Mouse (Mus musculus) layer of hippocampus, postnatal 14 days (tissue): ENCODE data around the gene Prickle2. TPM values are rescaled to one million over a fixed set of nuclear protein-coding genes. Genes with fewer than 3 reads are reported as not detected.

Experiments used
- DNase-seq, 2 experiments: peaks; one replicate each; pipeline ENCODE4 v3.0.0; 2021 to 2022; ENCODE audit warnings: low spot score in 2 of 2, mixed read lengths in 1 of 2
- long read RNA-seq, 2 experiments: library from polyadenylated mRNA; stranded (forward); transcript quantifications; one replicate each; pipeline ENCODE4 v2.0.0; 2021
- total RNA-seq, 2 experiments: library from RNA; stranded (reverse); gene quantifications; 2 replicates each; pipeline ENCODE4 v1.2.3; 2021

The Prickle2 gene
- total RNA-seq = 100 to 1,000 TPM; 184 to 192 TPM
- long read RNA-seq, experiment 1, full-length matches to known transcripts = 4 of 31 reads
- long read RNA-seq, experiment 1, partial matches to known transcripts = 2 of 31 reads
- long read RNA-seq, experiment 1, other reads (novel, unspliced or antisense) = 25 of 31 reads
- long read RNA-seq, experiment 2, full-length matches to known transcripts = 5 of 43 reads
- long read RNA-seq, experiment 2, partial matches to known transcripts = 6 of 43 reads
- long read RNA-seq, experiment 2, other reads (novel, unspliced or antisense) = 32 of 43 reads

DNA sequence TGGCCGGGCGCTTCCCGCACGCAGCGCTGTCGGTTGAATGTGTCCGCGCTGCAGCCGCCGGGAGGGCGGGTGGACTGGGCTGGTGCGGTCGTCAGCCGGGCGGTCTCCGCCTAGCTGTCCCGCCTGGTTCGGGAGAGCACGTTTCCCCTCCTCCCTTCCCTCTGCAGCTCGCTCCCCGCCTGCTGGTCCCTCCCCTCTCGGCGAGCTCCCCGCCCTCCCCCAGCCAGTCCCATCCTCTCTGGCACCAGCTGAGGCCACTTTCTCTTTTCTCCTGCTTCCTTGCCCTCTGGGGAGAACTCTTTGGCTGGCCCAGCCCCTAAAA lies at the start of gene Prickle2:
Gene Prickle2, minus strand, starts transcription at position 11 of the 322 bp plus-strand sequence.
- DNase-seq = peak; percentile 38 to 61

DNA sequence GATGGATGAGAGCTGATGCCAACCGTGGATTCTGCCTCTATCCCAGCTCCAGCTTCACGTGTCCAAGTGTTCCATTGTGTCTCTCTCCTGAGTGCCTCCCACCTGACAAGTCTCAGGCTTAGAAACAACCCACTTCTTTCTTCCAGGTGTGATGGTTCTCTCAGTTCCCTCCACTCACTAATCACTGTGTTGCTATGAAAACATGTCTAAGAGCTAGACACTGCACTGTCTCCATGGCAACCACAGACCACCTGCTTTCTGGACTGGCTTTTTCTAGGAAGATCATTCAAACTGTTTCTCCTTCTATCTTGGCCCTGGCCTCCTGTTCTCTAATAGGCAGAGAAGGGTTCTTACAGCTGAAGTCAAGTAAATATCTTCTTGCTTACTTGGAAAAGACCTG lies 46.8 kb upstream of the Prickle2 start:
- no peak for DNase-seq

DNA sequence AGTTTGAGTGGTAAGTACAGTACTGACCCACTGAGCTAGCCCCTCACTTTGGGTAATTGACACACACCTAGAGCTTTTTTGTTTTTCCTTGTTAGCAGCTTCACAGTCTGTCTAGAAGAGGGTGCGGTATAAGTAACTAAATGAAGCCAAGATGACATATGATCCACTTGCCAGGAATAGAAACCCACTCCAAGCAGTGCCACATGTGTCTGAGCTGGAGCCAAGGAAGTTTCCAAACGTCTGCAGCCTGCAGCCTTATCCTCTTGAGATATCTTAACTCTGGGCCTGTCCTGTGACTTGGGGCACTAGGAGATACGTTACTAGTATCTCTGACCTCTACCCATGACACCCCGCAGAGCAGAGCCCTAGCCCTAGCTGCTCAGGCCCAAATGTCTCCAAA lies 43.5 kb upstream of the Prickle2 start:
- DNase-seq = no peak

GRCm38 (mm10) chr6:92743605-92744004 lies 37.6 kb upstream of the Prickle2 start:
- peak; percentile 76 to 83 for DNase-seq

- DNase-seq = no peak
Observed at GRCm38 (mm10) chr6:92737116-92737515, 31.2 kb upstream of the Prickle2 start.

- DNase-seq = no peak
Observed at GRCm38 (mm10) chr6:92733651-92734050, 27.7 kb upstream of the Prickle2 start.

DNA sequence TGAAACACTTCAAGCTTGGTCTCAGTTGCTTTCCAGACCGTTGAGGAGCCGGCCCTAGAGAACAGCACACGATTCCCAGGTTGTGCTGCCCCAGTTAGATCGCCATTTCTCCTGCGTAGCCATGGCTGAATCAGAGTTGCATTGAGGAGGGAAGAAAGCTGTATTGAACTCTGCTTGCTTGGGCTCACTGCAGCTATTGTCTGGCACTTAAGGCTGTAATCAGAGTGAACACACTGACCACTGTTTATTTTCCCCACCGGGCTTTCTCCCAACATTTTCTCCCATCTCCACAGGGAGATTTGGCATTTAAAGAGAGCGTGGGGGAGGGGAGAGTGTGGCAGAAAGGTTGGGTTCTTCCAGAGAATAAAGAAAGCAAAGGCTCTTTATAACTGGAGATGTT lies 22.6 kb upstream of the Prickle2 start:
- peak in 1 of 2 experiments; percentile 57 for DNase-seq

GRCm38 (mm10) chr6:92728084-92728483 lies 22.1 kb upstream of the Prickle2 start:
- peak; percentile 92 to 93 for DNase-seq

DNA sequence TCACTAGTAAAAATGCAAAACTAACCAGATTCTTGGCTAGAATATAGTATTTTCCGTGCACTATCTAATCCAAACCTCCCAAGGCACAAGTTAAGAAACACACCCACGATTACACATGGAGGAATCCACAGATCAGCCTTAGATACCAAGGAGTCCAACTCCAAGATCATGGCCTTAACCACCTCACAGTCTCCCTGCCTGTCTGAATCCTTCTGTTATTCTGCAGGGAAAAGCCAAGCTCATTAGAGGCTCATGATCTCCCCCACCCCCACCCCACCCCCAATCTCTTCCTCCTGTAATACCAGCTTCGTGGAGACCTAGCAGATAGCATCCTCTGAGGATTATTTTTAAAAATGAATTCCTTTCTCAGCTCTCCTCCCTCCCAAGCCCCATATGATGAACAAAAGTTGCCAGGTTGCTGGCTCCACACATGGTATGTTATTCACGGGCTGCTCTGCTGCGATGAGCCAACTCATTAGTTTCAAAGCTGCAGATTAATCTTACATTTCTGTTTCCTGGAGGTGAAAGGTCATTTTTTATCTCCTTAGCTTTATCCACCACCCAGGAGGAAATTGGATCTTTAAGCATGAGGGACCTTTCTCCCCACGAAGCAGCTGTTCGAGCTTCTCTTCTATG lies 21.5 kb upstream of the Prickle2 start:
- DNase-seq = peak; percentile 19 to 52

DNA sequence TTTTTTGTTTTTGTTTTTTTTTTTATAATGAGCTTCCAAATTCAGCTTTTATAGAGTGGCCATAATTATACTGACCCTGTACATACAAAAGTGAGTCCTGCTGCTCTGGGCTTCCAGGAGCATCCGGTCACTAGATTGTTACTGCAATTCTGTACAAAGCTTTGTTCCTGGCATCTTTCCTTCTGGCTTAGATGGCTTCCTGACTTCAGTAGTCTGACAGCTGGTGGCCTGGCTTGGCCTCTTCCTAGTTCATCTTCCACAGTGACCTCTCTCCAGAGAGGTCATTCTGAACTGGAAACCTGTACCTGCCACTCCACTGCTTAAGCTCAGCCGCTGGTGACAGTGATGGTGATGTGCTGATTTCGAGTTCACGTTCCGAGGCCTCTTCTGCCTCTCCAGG lies 20.2 kb upstream of the Prickle2 start:
- no peak for DNase-seq

DNA sequence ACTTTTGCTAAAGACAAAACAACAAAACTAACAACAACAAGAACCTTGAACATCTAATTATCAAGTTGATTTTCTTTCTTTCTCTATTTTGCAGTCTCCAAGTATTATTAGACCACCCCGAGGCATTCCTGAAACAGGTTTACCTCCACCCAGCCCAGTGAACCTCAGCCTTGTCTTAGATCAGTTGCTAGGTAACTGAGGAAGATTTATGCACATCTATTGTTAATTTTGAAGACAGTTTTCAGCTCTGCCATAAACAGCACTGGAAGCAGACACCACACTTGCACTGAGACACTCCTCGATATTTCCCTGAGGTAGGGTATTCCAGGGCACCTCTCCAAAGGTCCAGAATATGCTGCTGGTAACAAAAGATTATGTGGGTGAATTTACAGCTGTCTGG lies 18.4 kb upstream of the Prickle2 start:
- no peak for DNase-seq

DNA sequence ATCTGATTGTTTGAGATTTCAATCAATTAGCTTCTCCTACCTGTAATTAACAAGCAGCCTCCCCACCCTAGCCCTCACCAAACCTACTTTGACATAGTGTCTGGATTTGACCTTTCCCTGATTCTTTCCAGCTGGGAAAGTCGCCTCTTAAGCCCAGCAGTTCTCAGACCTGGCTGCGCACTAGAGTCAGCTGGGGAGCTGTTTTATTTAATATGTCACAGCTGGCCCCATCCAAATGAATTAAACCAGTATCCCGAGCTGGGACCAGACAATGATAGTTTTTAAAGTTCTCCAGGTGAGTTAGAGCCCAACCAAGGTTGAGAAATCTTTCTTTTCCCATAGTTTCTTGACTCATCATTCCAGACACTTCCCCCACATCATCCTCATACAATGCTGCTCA lies 9.9 kb upstream of the Prickle2 start:
- DNase-seq = no peak

DNA sequence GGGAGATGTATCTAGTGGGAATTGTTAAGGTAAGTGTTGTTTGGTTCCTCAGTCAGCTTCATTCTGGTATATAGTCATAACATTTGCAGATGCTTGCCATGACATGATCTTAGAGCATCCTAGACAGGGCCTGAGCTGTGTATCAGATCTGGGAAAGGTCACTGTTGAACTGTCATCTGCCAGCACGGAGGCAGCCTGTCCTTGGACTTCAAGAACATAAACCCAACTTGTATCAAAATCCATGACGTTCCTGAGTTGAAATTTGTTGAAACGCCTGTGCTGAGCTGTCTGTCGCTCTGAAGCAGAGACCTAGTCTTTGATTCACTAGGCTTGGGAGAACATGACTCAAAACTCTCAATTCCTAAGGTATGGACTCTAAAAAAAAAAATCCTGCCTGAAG lies 8.8 kb upstream of the Prickle2 start:
- no peak for DNase-seq

DNA sequence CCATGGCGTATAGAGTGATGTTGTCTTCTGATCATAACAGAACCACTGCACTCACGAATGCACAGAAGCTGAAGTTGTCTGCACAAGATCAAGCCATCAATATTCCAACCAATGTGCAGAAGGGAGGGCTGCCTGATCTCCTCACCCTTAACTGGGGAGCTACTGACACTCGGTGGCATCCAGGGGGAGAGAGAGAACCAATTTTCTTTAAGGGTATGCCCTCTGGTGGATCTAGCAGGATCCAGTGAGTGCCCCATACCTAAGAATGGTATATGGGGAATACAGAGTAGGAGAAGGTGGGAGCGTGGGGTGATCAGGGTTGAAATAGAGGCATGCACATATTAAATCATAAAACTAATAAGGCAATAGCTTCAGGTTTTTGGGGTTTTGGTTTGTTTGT lies 2.2 kb upstream of the Prickle2 start:
- no peak for DNase-seq

GRCm38 (mm10) chr6:92705353-92706144 lies 406 bp downstream of the Prickle2 start:
- peak in 1 of 2 experiments; percentile 19 for DNase-seq

- peak in 1 of 2 experiments; percentile 14 for DNase-seq
Observed at GRCm38 (mm10) chr6:92704810-92705209, 1.1 kb downstream of the Prickle2 start.

- DNase-seq = no peak
Observed at GRCm38 (mm10) chr6:92699491-92700209, 6.3 kb downstream of the Prickle2 start.

GRCm38 (mm10) chr6:92697807-92698206 lies 8.1 kb downstream of the Prickle2 start:
- DNase-seq = no peak

DNA sequence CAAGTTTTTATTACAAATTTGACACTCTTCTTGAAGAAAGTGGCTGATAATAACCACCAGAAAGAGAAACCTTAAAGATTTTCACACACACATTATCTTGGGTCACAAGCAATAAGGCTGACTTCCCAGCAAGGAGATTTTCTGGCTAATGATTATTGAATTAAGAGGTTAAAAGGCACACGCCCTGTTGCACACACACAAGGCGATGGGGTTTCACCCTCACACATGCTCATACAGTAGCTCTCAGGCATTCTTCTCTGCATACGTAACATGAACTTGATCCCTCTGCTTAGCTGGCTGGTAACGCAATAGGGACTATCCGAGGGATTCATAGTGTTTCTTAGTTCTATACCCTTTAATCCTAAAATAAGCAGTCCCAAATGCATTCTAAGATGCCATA lies 18.6 kb downstream of the Prickle2 start:
- no peak for DNase-seq

- no peak for DNase-seq
Observed at GRCm38 (mm10) chr6:92674394-92674925, 31.5 kb downstream of the Prickle2 start.

- DNase-seq = peak in 1 of 2 experiments; percentile 53
Observed at GRCm38 (mm10) chr6:92670518-92671147, 35.3 kb downstream of the Prickle2 start.
